Mouse (Mus musculus): ENCODE results near the gene Atp6v1g2. TPM values are rescaled to one million over a fixed set of nuclear protein-coding genes. Genes with fewer than 3 reads are reported as not detected.

Gene Atp6v1g2
- total RNA-seq, 4 experiments from 2014 or later, result 1.3 to 2.3 (median 1.9) TPM

DNA sequence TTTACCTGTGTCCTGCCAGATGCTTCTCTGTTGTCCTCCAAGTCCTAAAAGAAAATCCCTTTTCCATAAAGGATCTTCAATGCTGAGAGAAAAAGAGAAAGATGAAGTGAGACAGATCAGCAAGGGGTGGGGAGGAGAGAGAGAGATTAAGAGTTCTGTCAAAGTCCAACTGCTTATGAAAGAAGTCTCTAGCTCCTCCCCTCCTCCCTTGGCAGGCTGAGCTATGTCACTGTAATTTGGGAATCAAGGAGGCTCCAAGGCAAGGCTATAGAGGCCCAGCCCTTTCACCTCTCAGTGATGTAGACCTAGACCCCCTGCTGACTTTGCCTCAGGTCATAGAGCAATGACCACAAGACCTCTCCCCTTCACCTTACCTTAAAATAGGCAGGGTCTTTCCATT lies 52.0 kb downstream of the Atp6v1g2 start:
- no peak for DNase-seq (ENCODE audit: low spot score in 2 of 2)

Small RNA genes within 50 kb of the gene (microRNA-seq; reads per million reads assigned to microRNA genes)
- gene Mir6973a (not detected), gene Mir6974 (not detected), gene Mir6975 (not detected), gene Mir8094 (not detected)

Other genes with a start within 250 kb of the Atp6v1g2 start
- gene Vars, start 232.7 kb upstream of the Atp6v1g2 start, total RNA-seq (2022), result 10 to 100 TPM; 37.3 to 42.8 (median 41.0) TPM
- gene Vwa7, start 217.1 kb upstream of the Atp6v1g2 start, total RNA-seq (2022), result 10 to 100 TPM in 3 of 4 experiments, 1 to 10 TPM in 1; 8.0 to 18.8 (median 13.7) TPM
- not detected for gene Sapcd1, start 205.6 kb upstream of the Atp6v1g2 start, total RNA-seq (2022)
- not detected for gene Msh5, start 186.9 kb upstream of the Atp6v1g2 start, total RNA-seq (2022)
- gene Clic1, start 183.7 kb upstream of the Atp6v1g2 start, total RNA-seq (2022), result 1 to 10 TPM; 5.2 to 9.0 (median 6.6) TPM
- 1 to 10 TPM; 4.3 to 6.2 (median 5.1) TPM for gene Ddah2, start 174.6 kb upstream of the Atp6v1g2 start, total RNA-seq (2022)
- gene Ly6g6c, start 168.3 kb upstream of the Atp6v1g2 start, total RNA-seq (2022), result not detected
- gene Mpig6b, start 167.5 kb upstream of the Atp6v1g2 start, total RNA-seq (2022), result not detected
- gene Ly6g6e, start 156.8 kb upstream of the Atp6v1g2 start, total RNA-seq (2022), result not detected
- 1 to 10 TPM in 1 of 4 experiments, under 1 TPM in 2, not detected in 1; 0.53 to 1.8 (median 0.99) TPM for gene Ly6g6d, start 155.6 kb upstream of the Atp6v1g2 start, total RNA-seq (2022)
- not detected for gene Ly6g6f, start 148.1 kb upstream of the Atp6v1g2 start, total RNA-seq (2022)
- gene Abhd16a, start 144.4 kb upstream of the Atp6v1g2 start, total RNA-seq (2022), result 100 to 1,000 TPM in 1 of 4 experiments, 10 to 100 TPM in 3; 84.1 to 107 (median 92.9) TPM
- not detected for gene Ly6g5c, start 125.4 kb upstream of the Atp6v1g2 start, total RNA-seq (2022)
- gene Ly6g5b, start 118.2 kb upstream of the Atp6v1g2 start, total RNA-seq (2022), result not detected
- 10 to 100 TPM in 1 of 4 experiments, 1 to 10 TPM in 3; 8.6 to 11.4 (median 9.3) TPM for gene Gpank1, start 112.2 kb upstream of the Atp6v1g2 start, total RNA-seq (2022)
- gene Csnk2b, start 111.6 kb upstream of the Atp6v1g2 start, total RNA-seq (2022), result 100 to 1,000 TPM; 169 to 216 (median 180) TPM
- gene D17H6S53E, start 107.3 kb upstream of the Atp6v1g2 start, total RNA-seq (2022), result 10 to 100 TPM; 13.6 to 22.6 (median 17.0) TPM
- gene Apom, start 101.6 kb upstream of the Atp6v1g2 start, total RNA-seq (2022), result not detected
- 100 to 1,000 TPM; 206 to 247 (median 236) TPM for gene Bag6, start 98.5 kb upstream of the Atp6v1g2 start, total RNA-seq (2022)
- gene Prrc2a, start 68.8 kb upstream of the Atp6v1g2 start, total RNA-seq (2022), result 10 to 100 TPM; 90.5 to 98.3 (median 94.6) TPM
- under 1 TPM in 2 of 4 experiments, not detected in 2; 0.52 to 0.72 TPM for gene Aif1, start 57.6 kb upstream of the Atp6v1g2 start, total RNA-seq (2022)
- under 1 TPM in 2 of 4 experiments, not detected in 2; 0.73 to 0.92 TPM for gene Lst1, start 45.2 kb upstream of the Atp6v1g2 start, total RNA-seq (2022)
- not detected for gene Ltb, start 39.2 kb upstream of the Atp6v1g2 start, total RNA-seq (2022)
- gene Tnf, start 31.7 kb upstream of the Atp6v1g2 start, total RNA-seq (2022), result under 1 TPM in 1 of 4 experiments, not detected in 3; 0.31 TPM
- under 1 TPM; 0.53 to 0.76 (median 0.65) TPM for gene Lta, start 28.3 kb upstream of the Atp6v1g2 start, total RNA-seq (2022)
- not detected for gene Gm16181, start 12.8 kb upstream of the Atp6v1g2 start, total RNA-seq (2022)
- 1 to 10 TPM; 6.3 to 8.6 (median 8.0) TPM for gene Nfkbil1, start 2.1 kb downstream of the Atp6v1g2 start, total RNA-seq (2022)
- 10 to 100 TPM; 77.1 to 93.9 (median 81.7) TPM for gene Ddx39b, start 8.1 kb downstream of the Atp6v1g2 start, total RNA-seq (2022)
- 10 to 100 TPM; 31.3 to 52.9 (median 41.7) TPM for gene H2-D1, start 29.1 kb downstream of the Atp6v1g2 start, total RNA-seq (2022)
- gene H2-Q1, start 86.7 kb downstream of the Atp6v1g2 start, total RNA-seq (2022), result under 1 TPM in 3 of 4 experiments, not detected in 1; 0.17 to 0.65 (median 0.21) TPM
- under 1 TPM; 0.38 to 0.90 (median 0.45) TPM for gene H2-Q2, start 108.6 kb downstream of the Atp6v1g2 start, total RNA-seq (2022)
- 1 to 10 TPM; 3.2 to 5.2 (median 4.0) TPM for gene H2-Q4, start 146.0 kb downstream of the Atp6v1g2 start, total RNA-seq (2022)
- gene H2-Q6, start 191.2 kb downstream of the Atp6v1g2 start, total RNA-seq (2022), result 1 to 10 TPM in 1 of 4 experiments, under 1 TPM in 3; 0.68 to 1.1 (median 0.87) TPM
- gene H2-Q7, start 205.5 kb downstream of the Atp6v1g2 start, total RNA-seq (2022), result 1 to 10 TPM in 3 of 4 experiments, under 1 TPM in 1; 0.94 to 1.6 (median 1.2) TPM
- under 1 TPM in 3 of 4 experiments, not detected in 1; 0.07 to 0.78 (median 0.29) TPM for gene H2-Q10, start 236.4 kb downstream of the Atp6v1g2 start, total RNA-seq (2022)

Data from gastrocnemius, adult 8-10 months (tissue).